Mouse (Mus musculus) thymus, adult 2 months (tissue): ENCODE data around the gene Agap3.

ENCODE experiments used
- CTCF ChIP-seq: fragments of 200-500 bp; IDR thresholded peaks from 2 replicates; pipeline ENCODE4 v1.5.1; 2012; ENCODE audit warnings: mild to moderate bottlenecking, control low read depth, low read length, moderate library complexity, borderline replicate concordance; ENCODE audit not compliant: control insufficient read depth, poor library complexity, insufficient read depth; ENCODE audit errors: extremely low read depth
- POLR2A ChIP-seq: fragments of 200-500 bp; IDR thresholded peaks from 2 replicates; pipeline ENCODE4 v1.6.1; 2012; ENCODE audit warnings: mild to moderate bottlenecking, low read length, control low read depth, moderate library complexity; ENCODE audit not compliant: control insufficient read depth, poor library complexity, insufficient read depth; ENCODE audit errors: extremely low read depth

DNA sequence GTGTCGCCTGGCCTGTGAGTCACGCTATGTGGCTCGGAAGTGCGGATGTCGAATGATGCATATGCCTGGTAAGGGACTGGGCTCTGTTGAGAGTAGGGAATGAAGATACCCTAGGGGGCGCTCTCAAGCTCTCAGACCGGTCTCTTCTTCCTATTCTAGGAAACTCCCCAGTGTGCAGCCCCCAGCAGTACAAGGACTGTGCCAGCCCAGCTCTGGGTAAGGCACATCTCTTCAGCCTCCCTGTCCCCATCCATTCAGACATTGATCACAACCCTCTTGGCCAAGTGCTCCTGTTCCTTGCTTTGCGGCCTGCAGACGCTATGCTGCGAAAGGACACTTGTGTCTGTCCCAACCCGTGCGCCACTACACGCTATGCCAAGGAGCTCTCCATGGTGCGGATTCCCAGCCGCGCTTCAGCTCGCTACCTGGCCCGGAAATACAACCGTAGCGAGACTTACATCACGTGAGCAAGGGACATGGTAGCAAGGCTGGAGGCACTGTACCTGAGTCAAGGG lies 35.7 kb upstream of the Agap3 start:
- TF ChIP-seq POLR2A = no peak
- TF ChIP-seq CTCF = no peak; the same call in 1 of the 2 replicates
